Mouse (Mus musculus) spleen, adult 2 months (tissue): ENCODE data around the gene Pdia6.

Experiments
- CTCF ChIP-seq: fragments of 200-500 bp; IDR thresholded peaks from 2 replicates; pipeline ENCODE4 v1.5.1; 2011; ENCODE audit warnings: mild to moderate bottlenecking, inconsistent platforms; ENCODE audit not compliant: insufficient read depth, insufficient read length, insufficient replicate concordance; ENCODE audit errors: extremely low read depth
- POLR2A ChIP-seq: fragments of 200-500 bp; IDR thresholded peaks from 2 replicates; pipeline ENCODE4 v1.6.1; 2011; ENCODE audit warnings: low read depth, low read length, inconsistent platforms

DNA sequence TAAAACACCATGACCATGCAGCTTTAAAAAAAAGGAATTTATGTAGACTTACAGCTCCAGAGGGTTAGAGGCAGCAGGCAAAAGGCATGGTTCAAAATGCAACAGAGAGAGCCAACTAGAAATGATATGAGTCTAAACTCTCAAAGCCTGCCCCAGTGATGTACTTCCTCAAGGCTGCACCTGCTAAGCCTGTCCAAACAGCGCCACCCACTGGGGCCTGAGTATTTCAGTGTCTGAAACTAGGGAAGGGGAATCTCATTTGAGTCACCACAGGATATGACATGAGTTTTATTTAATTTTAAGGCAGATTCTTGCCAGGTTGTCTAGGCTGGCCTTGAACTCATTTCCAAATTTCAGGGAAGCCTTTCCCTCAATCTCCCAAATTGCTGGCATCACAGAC lies 4.9 kb downstream of the Pdia6 start:
- TF ChIP-seq POLR2A (no peak), CTCF (peak; percentile 39; the same call in 1 of the 2 replicates)
